Mouse (Mus musculus): ENCODE measurements around the gene Tbc1d13. TPM values are rescaled to one million over a fixed set of nuclear protein-coding genes. Genes with fewer than 3 reads are reported as not detected.

Tbc1d13 gene
- polyA plus RNA-seq, 1 experiment from 2014 or later = 13.3 TPM

GRCm38 (mm10) chr2:30095882-30096527 is 37.5 kb upstream of the Tbc1d13 start:
- Histone ChIP-seq H3K9ac (ENCODE audit: low read length) (no peak overlapping the region), H3K4me1 (ENCODE audit: control insufficient read depth, insufficient read depth, low read length) (peaks cover 9% of the 10 kb centered on the region), H3K36me3 (ENCODE audit: control insufficient read depth, insufficient read depth, low read length) (no peaks in the 10 kb centered on the region), H3K27me3 (ENCODE audit: control insufficient read depth, insufficient read depth, low read length) (no peaks in the 10 kb centered on the region), H3K4me2 (no peak overlapping the region), H3K27ac (ENCODE audit: low read depth, low read length) (no peak overlapping the region), H3K4me3 (ENCODE audit: low read depth, low read length) (no peak overlapping the region), H3K9me3 (ENCODE audit: control insufficient read depth, low read length) (no peaks in the 10 kb centered on the region)
- ATAC-seq (ENCODE audit: low FRiP score) (no peak), DNase-seq (ENCODE audit: low spot score, missing footprints) (no peak)
- 79% methylated on average over 2 of the region's 2 CpGs for WGBS

- H3K9ac ChIP-seq (ENCODE audit: low read length) = no peak overlapping the region
- no peak for DNase-seq (ENCODE audit: low spot score, missing footprints)
- 79% methylated on average over 4 of the region's 4 CpGs for WGBS
- H3K4me1 ChIP-seq (ENCODE audit: control insufficient read depth, insufficient read depth, low read length) = no peaks in the 10 kb centered on the region
- H3K27me3 ChIP-seq (ENCODE audit: control insufficient read depth, insufficient read depth, low read length) = no peaks in the 10 kb centered on the region
- H3K27ac ChIP-seq (ENCODE audit: low read depth, low read length) = no peak overlapping the region
- H3K9me3 ChIP-seq (ENCODE audit: control insufficient read depth, low read length) = no peaks in the 10 kb centered on the region
- no peak overlapping the region for H3K4me2 ChIP-seq
- no peak overlapping the region for H3K4me3 ChIP-seq (ENCODE audit: low read depth, low read length)
- ATAC-seq (ENCODE audit: low FRiP score) = no peak
- H3K36me3 ChIP-seq (ENCODE audit: control insufficient read depth, insufficient read depth, low read length) = peaks cover 6% of the 10 kb centered on the region; the same call in 1 of the 2 replicates
Observed at GRCm38 (mm10) chr2:30100214-30100613, 33.3 kb upstream of the Tbc1d13 start.

- DNase-seq (ENCODE audit: low spot score, missing footprints) (peak; percentile 92), ATAC-seq (ENCODE audit: low FRiP score) (no peak)
- H3K4me1 ChIP-seq (ENCODE audit: control insufficient read depth, insufficient read depth, low read length) = no peaks in the 10 kb centered on the region
- H3K27me3 ChIP-seq (ENCODE audit: control insufficient read depth, insufficient read depth, low read length) = no peaks in the 10 kb centered on the region
- no peak overlapping the region for H3K27ac ChIP-seq (ENCODE audit: low read depth, low read length)
- no peak overlapping the region for H3K4me2 ChIP-seq
- H3K36me3 ChIP-seq (ENCODE audit: control insufficient read depth, insufficient read depth, low read length) = peaks cover 13% of the 10 kb centered on the region
- no peak overlapping the region for H3K4me3 ChIP-seq (ENCODE audit: low read depth, low read length)
- no peaks in the 10 kb centered on the region for H3K9me3 ChIP-seq (ENCODE audit: control insufficient read depth, low read length)
- no peak overlapping the region for H3K9ac ChIP-seq (ENCODE audit: low read length)
Observed at GRCm38 (mm10) chr2:30106364-30106763, 27.2 kb upstream of the Tbc1d13 start.

- ATAC-seq (ENCODE audit: low FRiP score) = no peak
Observed at GRCm38 (mm10) chr2:30107646-30108045, 25.9 kb upstream of the Tbc1d13 start.

GRCm38 (mm10) chr2:30108260-30108659 is 25.3 kb upstream of the Tbc1d13 start:
- no peak overlapping the region for H3K4me3 ChIP-seq (ENCODE audit: low read depth, low read length)
- no peak overlapping the region for H3K4me2 ChIP-seq
- ATAC-seq (ENCODE audit: low FRiP score) = no peak
- WGBS = 85% methylated on average over 4 of the region's 4 CpGs
- H3K27me3 ChIP-seq (ENCODE audit: control insufficient read depth, insufficient read depth, low read length) = no peaks in the 10 kb centered on the region
- H3K4me1 ChIP-seq (ENCODE audit: control insufficient read depth, insufficient read depth, low read length) = no peaks in the 10 kb centered on the region
- DNase-seq (ENCODE audit: low spot score, missing footprints) = no peak
- peaks cover 11% of the 10 kb centered on the region for H3K36me3 ChIP-seq (ENCODE audit: control insufficient read depth, insufficient read depth, low read length)
- no peak overlapping the region for H3K9ac ChIP-seq (ENCODE audit: low read length)
- no peaks in the 10 kb centered on the region for H3K9me3 ChIP-seq (ENCODE audit: control insufficient read depth, low read length)
- H3K27ac ChIP-seq (ENCODE audit: low read depth, low read length) = no peak overlapping the region

More at GRCm38 (mm10) chr2:30107646-30108045, 25.9 kb upstream of the Tbc1d13 start:
- 91% methylated on average over 5 of the region's 5 CpGs for WGBS
- DNase-seq (ENCODE audit: low spot score, missing footprints) = no peak
- H3K27ac ChIP-seq (ENCODE audit: low read depth, low read length) = no peak overlapping the region
- H3K4me3 ChIP-seq (ENCODE audit: low read depth, low read length) = no peak overlapping the region
- H3K4me2 ChIP-seq = no peak overlapping the region
- no peaks in the 10 kb centered on the region for H3K9me3 ChIP-seq (ENCODE audit: control insufficient read depth, low read length)
- H3K36me3 ChIP-seq (ENCODE audit: control insufficient read depth, insufficient read depth, low read length) = peaks cover 12% of the 10 kb centered on the region
- H3K9ac ChIP-seq (ENCODE audit: low read length) = no peak overlapping the region
- H3K4me1 ChIP-seq (ENCODE audit: control insufficient read depth, insufficient read depth, low read length) = no peaks in the 10 kb centered on the region
- no peaks in the 10 kb centered on the region for H3K27me3 ChIP-seq (ENCODE audit: control insufficient read depth, insufficient read depth, low read length)

GRCm38 (mm10) chr2:30111500-30111899 is 22.0 kb upstream of the Tbc1d13 start:
- no peaks in the 10 kb centered on the region for H3K27me3 ChIP-seq (ENCODE audit: control insufficient read depth, insufficient read depth, low read length)
- DNase-seq (ENCODE audit: low spot score, missing footprints) (peak; percentile 41), ATAC-seq (ENCODE audit: low FRiP score) (no peak)
- WGBS = 94% methylated on average over 2 of the region's 2 CpGs
- no peak overlapping the region for H3K4me3 ChIP-seq (ENCODE audit: low read depth, low read length)
- H3K36me3 ChIP-seq (ENCODE audit: control insufficient read depth, insufficient read depth, low read length) = peaks cover 8% of the 10 kb centered on the region
- H3K9ac ChIP-seq (ENCODE audit: low read length) = no peak overlapping the region
- H3K4me2 ChIP-seq = no peak overlapping the region
- H3K27ac ChIP-seq (ENCODE audit: low read depth, low read length) = no peak overlapping the region
- H3K4me1 ChIP-seq (ENCODE audit: control insufficient read depth, insufficient read depth, low read length) = no peaks in the 10 kb centered on the region
- no peaks in the 10 kb centered on the region for H3K9me3 ChIP-seq (ENCODE audit: control insufficient read depth, low read length)

- Histone ChIP-seq H3K9ac (ENCODE audit: low read length) (no peak overlapping the region), H3K4me1 (ENCODE audit: control insufficient read depth, insufficient read depth, low read length) (no peaks in the 10 kb centered on the region), H3K4me3 (ENCODE audit: low read depth, low read length) (no peak overlapping the region), H3K9me3 (ENCODE audit: control insufficient read depth, low read length) (no peaks in the 10 kb centered on the region), H3K27ac (ENCODE audit: low read depth, low read length) (no peak overlapping the region), H3K4me2 (no peak overlapping the region), H3K36me3 (ENCODE audit: control insufficient read depth, insufficient read depth, low read length) (peaks cover 8% of the 10 kb centered on the region), H3K27me3 (ENCODE audit: control insufficient read depth, insufficient read depth, low read length) (no peaks in the 10 kb centered on the region)
- DNase-seq (ENCODE audit: low spot score, missing footprints) (peak; percentile 10), ATAC-seq (ENCODE audit: low FRiP score) (no peak)
- WGBS = 92% methylated on average over 5 of the region's 5 CpGs
Observed at GRCm38 (mm10) chr2:30112564-30112963, 21.0 kb upstream of the Tbc1d13 start.

- Histone ChIP-seq H3K4me3 (ENCODE audit: low read depth, low read length) (no peak overlapping the region), H3K4me1 (ENCODE audit: control insufficient read depth, insufficient read depth, low read length) (peaks cover 14% of the 10 kb centered on the region), H3K9me3 (ENCODE audit: control insufficient read depth, low read length) (no peaks in the 10 kb centered on the region), H3K27ac (ENCODE audit: low read depth, low read length) (no peak overlapping the region), H3K9ac (ENCODE audit: low read length) (peak overlapping the region; percentile 14; the same call in 1 of the 2 replicates), H3K27me3 (ENCODE audit: control insufficient read depth, insufficient read depth, low read length) (no peaks in the 10 kb centered on the region), H3K36me3 (ENCODE audit: control insufficient read depth, insufficient read depth, low read length) (no peaks in the 10 kb centered on the region), H3K4me2 (no peak overlapping the region)
- WGBS = 19% methylated on average over 6 of the region's 6 CpGs
- peak; percentile 62 for DNase-seq (ENCODE audit: low spot score, missing footprints)
- no peak for ATAC-seq (ENCODE audit: low FRiP score)
Observed at GRCm38 (mm10) chr2:30119641-30120051, 13.9 kb upstream of the Tbc1d13 start.

- Histone ChIP-seq H3K27me3 (ENCODE audit: control insufficient read depth, insufficient read depth, low read length) (no peaks in the 10 kb centered on the region), H3K27ac (ENCODE audit: low read depth, low read length) (no peak overlapping the region), H3K36me3 (ENCODE audit: control insufficient read depth, insufficient read depth, low read length) (no peaks in the 10 kb centered on the region), H3K4me3 (ENCODE audit: low read depth, low read length) (no peak overlapping the region), H3K4me1 (ENCODE audit: control insufficient read depth, insufficient read depth, low read length) (peaks cover 18% of the 10 kb centered on the region), H3K9me3 (ENCODE audit: control insufficient read depth, low read length) (no peaks in the 10 kb centered on the region), H3K4me2 (no peak overlapping the region), H3K9ac (ENCODE audit: low read length) (no peak overlapping the region)
- WGBS = 83% methylated on average over 4 of the region's 4 CpGs
- ATAC-seq (ENCODE audit: low FRiP score) = no peak
- no peak for DNase-seq (ENCODE audit: low spot score, missing footprints)
Observed at GRCm38 (mm10) chr2:30120269-30120668, 13.3 kb upstream of the Tbc1d13 start.
